Mouse (Mus musculus) hindbrain, embryonic 14.5 days (tissue): ENCODE results near the gene 2410141K09Rik. TPM values are rescaled to one million over a fixed set of nuclear protein-coding genes. Genes with fewer than 3 reads are reported as not detected.
"Not testable (repeated sequence)": the region's sequence is repeated elsewhere in the genome, so short reads cannot be mapped to it uniquely, and the experiment has no call there.

Experiments
- ATAC-seq: fragments of 200-750 bp; cut with Nextera tagmentation; 2 replicates; pipeline ENCODE4 v1.8.0; 2017; ENCODE audit warnings: moderate number of reproducible peaks, mild to moderate bottlenecking, moderate TSS enrichment, moderate library complexity; ENCODE audit not compliant: low FRiP score
- DNase-seq: peaks from one replicate; pipeline ENCODE4 v3.0.0-alpha.2; 2015; ENCODE audit warnings: low spot score
- H3K27ac ChIP-seq: fragments of 300-500 bp; sonication (generic); 2 replicates; pipeline ENCODE4 v1.5.1; 2014; ENCODE audit warnings: mild to moderate bottlenecking, moderate library complexity
- H3K27me3 ChIP-seq: fragments of 300-500 bp; sonication (generic); 2 replicates; pipeline ENCODE4 v1.6.1; 2014; ENCODE audit warnings: mild to moderate bottlenecking, low read length, mixed read lengths; ENCODE audit not compliant: control insufficient read depth, insufficient read depth
- H3K36me3 ChIP-seq: fragments of 300-500 bp; sonication (generic); replicated peaks from 2 replicates; pipeline ENCODE4 v1.6.1; 2014; ENCODE audit not compliant: control insufficient read depth, insufficient read depth
- H3K4me1 ChIP-seq: fragments of 300-500 bp; sonication (generic); replicated peaks from 2 replicates; pipeline ENCODE4 v1.6.1; 2014; ENCODE audit warnings: antibody characterized with exemption, low read length, mixed read lengths; ENCODE audit not compliant: control insufficient read depth, insufficient read depth
- H3K4me2 ChIP-seq: fragments of 300-500 bp; sonication (generic); replicated peaks from 2 replicates; pipeline ENCODE4 v1.6.1; 2014; ENCODE audit warnings: mild to moderate bottlenecking, moderate library complexity
- H3K4me3 ChIP-seq: fragments of 300-500 bp; sonication (generic); replicated peaks from 2 replicates; pipeline ENCODE4 v1.5.1; 2014; ENCODE audit warnings: mild to moderate bottlenecking, low read length
- H3K9ac ChIP-seq: fragments of 300-500 bp; sonication (generic); 2 replicates; pipeline ENCODE4 v1.6.1; 2014
- H3K9me3 ChIP-seq: fragments of 300-500 bp; sonication (generic); 2 replicates; pipeline ENCODE4 v1.6.1; 2016; ENCODE audit warnings: low read length; ENCODE audit not compliant: control insufficient read depth
- WGBS: fragments of 180-500 bp; shearing (Covaris S2); extraction: QIAGEN DNeasy Blood & Tissue Kit; methylation state at CpG from one replicate; pipeline ENCODE4 v1.1.7; 2014; 5-methylcytosine and 5-hydroxymethylcytosine counted together
- polyA plus RNA-seq: library from polyadenylated mRNA; unstranded; fragments of >200 nt; fragmentation: Nextera tagmentation; extraction: Ambion mirVana; gene quantifications from 2 replicates; pipeline ENCODE4 v1.2.1, GENCODE M21; 2014

The 2410141K09Rik gene
- not detected in 2 replicates for polyA plus RNA-seq

- H3K27me3 ChIP-seq, H3K9me3 ChIP-seq, H3K27ac ChIP-seq, ATAC-seq, H3K4me1 ChIP-seq, H3K4me2 ChIP-seq, H3K9ac ChIP-seq, H3K4me3 ChIP-seq, H3K36me3 ChIP-seq, DNase-seq: not testable (repeated sequence)
- no CpG with 5 or more reads among the region's 6 CpGs for WGBS
These were observed at the start of gene 2410141K09Rik for GRCm38 (mm10) chr13:66441018-66441417. Gene 2410141K09Rik, minus strand, starts transcription at chr13:66441118.

- H3K4me2 ChIP-seq, H3K36me3 ChIP-seq, H3K4me1 ChIP-seq, DNase-seq, H3K4me3 ChIP-seq, H3K27ac ChIP-seq, H3K9me3 ChIP-seq, ATAC-seq, H3K27me3 ChIP-seq, H3K9ac ChIP-seq: not testable (repeated sequence)
- WGBS = no CpG with 5 or more reads among the region's 5 CpGs
These were observed 14.1 kb downstream of the 2410141K09Rik start for GRCm38 (mm10) chr13:66426858-66427257.

GRCm38 (mm10) chr13:66414962-66415361, 26.0 kb downstream of the 2410141K09Rik start:
- DNase-seq, H3K36me3 ChIP-seq: not testable (repeated sequence)
- WGBS = no CpG with 5 or more reads among the region's 2 CpGs

More at GRCm38 (mm10) chr13:66414962-66415361, 26.0 kb downstream of the 2410141K09Rik start:
- not testable (repeated sequence) for H3K4me1 ChIP-seq, H3K9ac ChIP-seq, H3K4me3 ChIP-seq, H3K9me3 ChIP-seq, H3K4me2 ChIP-seq, ATAC-seq, H3K27ac ChIP-seq, H3K27me3 ChIP-seq

Other genes with a start within 250 kb of the 2410141K09Rik start
- gene Gm10772, start 213.5 kb downstream of the 2410141K09Rik start, polyA plus RNA-seq = not detected in 2 replicates